Mouse (Mus musculus) lung, postnatal 0 days (tissue): ENCODE data around the gene Gmds. TPM values are rescaled to one million over a fixed set of nuclear protein-coding genes. Genes with fewer than 3 reads are reported as not detected.

Source experiments
- ATAC-seq: fragments of 200-750 bp; cut with Nextera tagmentation; 2 replicates; pipeline ENCODE4 v1.8.0; 2017; ENCODE audit warnings: moderate library complexity
- DNase-seq: peaks from one replicate; pipeline ENCODE4 v3.0.0-alpha.2; 2016; ENCODE audit warnings: low spot score
- H3K27ac ChIP-seq: fragments of 300-500 bp; sonication (generic); 2 replicates; pipeline ENCODE4 v1.5.1; 2014; ENCODE audit warnings: antibody characterized with exemption, mild to moderate bottlenecking, low read length, mixed read lengths
- H3K27me3 ChIP-seq: fragments of 300-500 bp; sonication (generic); replicated peaks from 2 replicates; pipeline ENCODE4 v1.6.1; 2014; ENCODE audit warnings: low read length, mixed read lengths; ENCODE audit not compliant: insufficient read depth
- H3K36me3 ChIP-seq: fragments of 300-500 bp; sonication (generic); 2 replicates; pipeline ENCODE4 v1.6.1; 2014; ENCODE audit warnings: low read length, mixed read lengths; ENCODE audit not compliant: insufficient read depth
- H3K4me1 ChIP-seq: fragments of 300-500 bp; sonication (generic); 2 replicates; pipeline ENCODE4 v1.6.1; 2014; ENCODE audit warnings: antibody characterized with exemption, low read depth, low read length, mixed read lengths; ENCODE audit not compliant: insufficient read depth
- H3K4me2 ChIP-seq: fragments of 300-500 bp; sonication (generic); replicated peaks from 2 replicates; pipeline ENCODE4 v1.6.1; 2014; ENCODE audit warnings: low read depth, mild to moderate bottlenecking, low read length, moderate library complexity, mixed read lengths
- H3K4me3 ChIP-seq: fragments of 300-500 bp; sonication (generic); 2 replicates; pipeline ENCODE4 v1.5.1; 2014; ENCODE audit warnings: low read depth, low read length
- H3K9ac ChIP-seq: fragments of 300-500 bp; sonication (generic); replicated peaks from 2 replicates; pipeline ENCODE4 v1.6.1; 2014; ENCODE audit warnings: low read depth, mild to moderate bottlenecking
- H3K9me3 ChIP-seq: fragments of 300-500 bp; sonication (generic); 2 replicates; pipeline ENCODE4 v1.6.1; 2016; ENCODE audit warnings: low read length, mixed read lengths
- CTCF ChIP-seq: IDR thresholded peaks from 2 replicates; pipeline ENCODE4 v1.5.1; 2016; ENCODE audit warnings: antibody characterized with exemption, mild to moderate bottlenecking
- EP300 ChIP-seq: IDR thresholded peaks from 2 replicates; pipeline ENCODE4 v1.6.1; 2016; ENCODE audit warnings: antibody characterized with exemption, mild to moderate bottlenecking, control low read depth
- WGBS: fragments of 180-500 bp; shearing (Covaris S2); extraction: QIAGEN DNeasy Blood & Tissue Kit; methylation state at CpG from one replicate; pipeline ENCODE4 v1.1.7; 2014; 5-methylcytosine and 5-hydroxymethylcytosine counted together
- polyA plus RNA-seq: library from polyadenylated mRNA; unstranded; fragments of >200 nt; fragmentation: Nextera tagmentation; extraction: Ambion mirVana; gene quantifications from 2 replicates; pipeline ENCODE4 v1.2.1, GENCODE M21; 2015

Gmds gene
- polyA plus RNA-seq, 1 experiment from 2014 or later: 13.4 TPM

DNA sequence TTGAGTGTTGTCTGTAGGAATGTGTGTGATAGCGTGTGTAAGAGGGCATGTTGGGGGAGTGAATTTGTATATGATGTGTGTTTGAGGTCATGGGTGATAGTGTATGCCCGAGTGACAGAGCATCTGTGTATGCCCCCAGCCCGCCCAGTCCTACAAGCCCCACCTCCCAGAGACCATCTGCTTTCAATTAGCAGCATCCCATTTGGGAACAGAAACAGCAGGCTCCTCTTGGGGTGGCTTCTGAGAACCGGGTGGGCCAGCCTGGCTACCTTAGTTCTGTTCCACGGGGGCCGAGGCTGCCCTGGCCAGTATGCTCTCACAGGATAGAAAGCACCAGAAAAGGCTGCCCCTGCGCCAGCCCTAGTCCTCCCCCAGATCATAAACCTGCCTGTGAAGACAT lies 520.2 kb downstream of the Gmds start:
- Histone ChIP-seq H3K27me3 (peaks cover 47% of the 10 kb centered on the region), H3K27ac (no peak overlapping the region), H3K4me2 (no peak overlapping the region), H3K4me1 (no peaks in the 10 kb centered on the region), H3K4me3 (no peak overlapping the region), H3K9ac (no peak overlapping the region), H3K9me3 (no peaks in the 10 kb centered on the region), H3K36me3 (no peaks in the 10 kb centered on the region)
- 60% methylated on average over 7 of the region's 7 CpGs for WGBS
- DNase-seq (no peak), ATAC-seq (no peak)
- no peak for TF ChIP-seq CTCF
- no peak for TF ChIP-seq EP300

DNA sequence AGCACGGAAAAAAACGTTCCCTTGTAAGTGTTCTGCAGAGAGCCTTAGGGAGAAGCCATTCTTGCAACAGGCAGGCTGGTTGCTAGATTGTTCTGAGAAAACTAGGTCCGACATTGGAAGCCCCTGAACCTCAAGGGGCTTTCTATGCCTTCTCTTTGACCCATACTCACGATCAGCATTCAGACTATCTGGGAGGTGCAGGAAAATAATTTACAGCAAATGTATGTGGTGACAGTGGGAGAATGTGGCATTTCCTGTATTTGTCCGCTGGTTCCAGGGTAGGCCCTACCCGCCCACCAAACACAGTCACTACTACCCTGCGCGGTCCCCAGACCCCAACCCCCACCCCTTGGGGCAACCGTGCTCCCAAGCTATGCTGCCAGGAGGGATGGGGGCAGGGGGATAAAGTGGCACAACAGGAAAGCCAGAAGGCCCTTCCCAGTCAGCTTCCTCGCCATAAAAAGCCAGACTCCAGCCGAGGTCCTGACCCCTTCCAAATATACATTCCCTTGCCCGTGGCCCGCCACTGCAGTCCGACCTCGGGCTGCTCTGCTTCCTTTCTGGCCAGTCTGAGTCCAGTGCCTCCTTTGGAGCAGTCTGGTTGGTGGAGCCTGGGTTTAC lies 523.0 kb downstream of the Gmds start:
- no peaks in the 10 kb centered on the region for H3K9me3 ChIP-seq
- no peak overlapping the region for H3K9ac ChIP-seq
- TF ChIP-seq CTCF: no peak
- no peak for TF ChIP-seq EP300
- H3K4me3 ChIP-seq: no peak overlapping the region
- 37% methylated on average over 15 of the region's 15 CpGs for WGBS
- ATAC-seq (no peak), DNase-seq (no peak)
- no peak overlapping the region for H3K27ac ChIP-seq
- 0 out of 2 replicates have a peak, but pooled peaks cover 3% of the 10 kb centered on the region for H3K4me1 ChIP-seq
- peaks cover 62% of the 10 kb centered on the region for H3K27me3 ChIP-seq
- H3K4me2 ChIP-seq: no peak overlapping the region
- H3K36me3 ChIP-seq: no peaks in the 10 kb centered on the region

DNA sequence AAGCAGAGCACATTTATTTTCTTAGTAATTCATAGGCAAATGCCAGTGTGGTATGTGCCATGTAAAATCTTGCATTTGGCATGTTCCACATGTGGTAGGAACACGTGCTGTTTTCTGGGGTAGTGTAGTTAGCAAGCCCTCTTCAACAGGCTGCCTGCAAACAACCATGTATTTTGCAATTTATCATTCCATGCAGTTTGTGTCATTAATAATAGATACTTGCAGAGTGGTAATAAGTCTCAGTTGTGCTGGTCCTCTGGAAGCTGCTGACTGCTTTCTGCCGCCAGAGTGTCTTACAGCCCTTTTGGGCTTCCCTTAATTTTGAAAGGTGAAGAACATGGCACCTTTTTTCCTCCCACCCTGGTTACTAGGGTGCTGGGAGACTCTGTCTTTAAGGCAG lies 525.8 kb downstream of the Gmds start:
- no peak overlapping the region for H3K9ac ChIP-seq
- no peak overlapping the region for H3K4me3 ChIP-seq
- DNase-seq (no peak), ATAC-seq (no peak)
- peaks cover 75% of the 10 kb centered on the region for H3K27me3 ChIP-seq
- no peak overlapping the region for H3K4me2 ChIP-seq
- TF ChIP-seq CTCF (no peak), EP300 (no peak)
- no peaks in the 10 kb centered on the region for H3K36me3 ChIP-seq
- H3K9me3 ChIP-seq: no peaks in the 10 kb centered on the region
- 89% methylated on average over 2 of the region's 2 CpGs for WGBS
- H3K4me1 ChIP-seq: peaks cover 6% of the 10 kb centered on the region
- H3K27ac ChIP-seq: no peak overlapping the region

DNA sequence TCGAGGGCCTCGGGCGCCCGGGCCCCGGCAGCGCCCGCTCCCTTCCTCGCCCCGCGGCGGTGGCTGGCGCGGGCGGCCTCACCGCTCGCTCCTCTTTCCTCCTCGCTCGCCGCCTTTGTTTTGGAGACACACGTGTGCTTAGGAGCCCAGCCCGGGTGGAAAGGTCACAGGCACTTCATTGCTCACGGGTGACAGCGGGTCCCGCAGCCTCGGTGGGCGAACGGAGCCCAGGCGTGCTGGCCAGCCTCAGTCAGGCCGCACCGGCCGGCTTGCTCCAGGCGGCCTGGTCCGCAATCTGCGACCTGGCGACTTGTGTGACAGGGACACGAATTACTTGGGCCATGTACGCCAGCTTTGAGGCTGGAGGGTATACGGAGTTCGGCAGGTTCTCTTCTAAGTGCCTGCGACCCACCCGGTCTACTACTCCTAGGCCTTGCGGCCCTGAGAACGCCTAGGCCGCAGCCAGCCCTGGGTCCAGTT lies 527.0 kb downstream of the Gmds start:
- H3K4me3 ChIP-seq: peak overlapping the region; percentile 30
- DNase-seq: no peak
- ATAC-seq: no peak
- H3K27me3 ChIP-seq: peaks cover 78% of the 10 kb centered on the region
- no peak overlapping the region for H3K27ac ChIP-seq
- 41% methylated on average over 25 of the region's 44 CpGs for WGBS
- no peaks in the 10 kb centered on the region for H3K36me3 ChIP-seq
- H3K9me3 ChIP-seq: no peaks in the 10 kb centered on the region
- H3K4me1 ChIP-seq: peaks cover 6% of the 10 kb centered on the region
- peak overlapping the region; percentile 48 for H3K4me2 ChIP-seq
- no peak for TF ChIP-seq EP300
- TF ChIP-seq CTCF: no peak
- H3K9ac ChIP-seq: no peak overlapping the region

DNA sequence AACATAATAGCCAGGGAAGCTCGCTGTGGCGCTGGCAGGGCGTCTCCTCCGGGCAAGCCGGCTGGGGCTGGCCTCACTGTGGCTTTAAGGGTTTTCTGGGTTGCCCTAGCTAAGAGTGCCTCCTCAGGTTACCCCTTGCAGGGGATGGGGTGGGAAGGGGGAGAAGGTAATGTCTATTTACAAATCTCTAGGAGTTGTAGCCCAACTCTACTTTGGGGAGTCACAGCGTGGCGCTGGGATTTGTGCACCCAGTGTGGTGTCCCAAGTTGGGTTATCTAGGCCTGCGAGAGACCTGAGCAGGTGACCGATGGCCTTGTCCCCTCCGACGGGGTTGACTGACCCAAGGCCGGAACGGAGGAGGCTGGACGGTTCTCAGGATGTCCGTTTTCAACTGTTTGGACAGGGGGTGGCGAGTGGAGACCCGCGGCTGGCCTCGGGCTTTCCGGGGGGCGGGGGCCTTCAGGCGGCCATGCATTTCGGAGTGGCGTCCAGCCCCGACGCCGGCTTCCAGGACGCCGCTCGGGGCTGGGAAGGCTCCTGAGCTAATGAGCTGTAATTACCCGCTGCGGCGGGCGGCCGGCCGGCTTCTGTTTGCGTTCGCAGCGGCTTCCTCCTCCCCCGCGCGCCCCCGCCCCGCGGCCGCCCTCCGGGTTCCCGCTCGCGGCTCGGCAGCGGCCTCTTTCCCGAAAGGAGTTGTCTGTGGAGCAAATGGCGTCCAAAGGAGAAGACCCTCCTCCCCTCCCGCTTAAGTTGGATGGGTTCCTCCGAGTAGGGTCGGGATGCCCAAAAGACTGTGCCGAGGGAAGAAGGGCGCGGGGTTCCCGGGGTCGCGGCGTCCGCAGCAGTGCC lies 527.6 kb downstream of the Gmds start:
- no peaks in the 10 kb centered on the region for H3K9me3 ChIP-seq
- H3K27ac ChIP-seq: no peak overlapping the region
- H3K27me3 ChIP-seq: peaks cover 83% of the 10 kb centered on the region
- WGBS: 2% methylated on average over 40 of the region's 65 CpGs
- peak overlapping the region; percentile 30 for H3K4me3 ChIP-seq
- H3K4me1 ChIP-seq: peaks cover 6% of the 10 kb centered on the region
- DNase-seq: no peak
- TF ChIP-seq CTCF (no peak), EP300 (no peak)
- H3K36me3 ChIP-seq: no peaks in the 10 kb centered on the region
- no peak overlapping the region for H3K9ac ChIP-seq
- peak overlapping the region; percentile 48 for H3K4me2 ChIP-seq
- ATAC-seq: no peak

DNA sequence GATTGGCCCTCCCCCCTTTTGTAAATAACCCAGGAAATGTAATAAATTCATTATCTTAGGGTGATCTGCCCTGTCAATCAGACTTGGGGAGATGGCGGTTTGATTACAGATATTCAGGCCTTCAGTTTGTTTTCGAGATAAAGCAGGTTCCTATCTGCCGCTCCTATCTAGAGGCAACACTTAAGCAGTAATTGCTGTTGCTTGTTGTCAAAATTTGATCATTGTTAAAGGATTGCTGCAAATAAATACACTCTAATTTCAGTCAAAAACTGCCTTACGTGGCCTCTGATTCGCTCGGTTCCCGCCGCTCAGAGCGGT lies 528.2 kb downstream of the Gmds start:
- H3K9ac ChIP-seq: no peak overlapping the region
- peak overlapping the region; percentile 30 for H3K4me3 ChIP-seq
- no peaks in the 10 kb centered on the region for H3K9me3 ChIP-seq
- no peak for TF ChIP-seq EP300
- 17% methylated on average over 9 of the region's 9 CpGs for WGBS
- no peak overlapping the region for H3K27ac ChIP-seq
- H3K4me1 ChIP-seq: peaks cover 6% of the 10 kb centered on the region
- ATAC-seq (no peak), DNase-seq (no peak)
- peaks cover 83% of the 10 kb centered on the region for H3K27me3 ChIP-seq
- H3K36me3 ChIP-seq: no peaks in the 10 kb centered on the region
- no peak overlapping the region for H3K4me2 ChIP-seq
